Mouse (Mus musculus): ENCODE results near the gene Dagla. TPM values are rescaled to one million over a fixed set of nuclear protein-coding genes. Genes with fewer than 3 reads are reported as not detected.

Gene Dagla
- polyA plus RNA-seq, 1 experiment: not detected

GRCm38 (mm10) chr19:10278669-10279324 is 25.9 kb downstream of the Dagla start:
- peaks cover 58% of the 10 kb centered on the region for H3K4me1 ChIP-seq (ENCODE audit: control insufficient read depth, insufficient read depth, low read length)
- H3K27ac ChIP-seq (ENCODE audit: insufficient read depth, low read depth, low read length): no peak overlapping the region
- whole genome bisulfite sequencing: 32% methylated on average over 6 of the region's 6 CpGs
- H3K4me3 ChIP-seq (ENCODE audit: insufficient read depth, low read depth, low read length): no peak overlapping the region
- TF ChIP-seq CTCF (IDR thresholded peaks at IDR 0.05; ENCODE audit: insufficient read depth, low read depth, low read length) (no peak), POLR2A (IDR thresholded peaks at IDR 0.05; ENCODE audit: insufficient read depth, low read depth, low read length) (no peak)

GRCm38 (mm10) chr19:10277759-10278158 is 26.9 kb downstream of the Dagla start:
- Histone ChIP-seq H3K4me3 (ENCODE audit: insufficient read depth, low read depth, low read length) (no peak overlapping the region), H3K27ac (ENCODE audit: insufficient read depth, low read depth, low read length) (no peak overlapping the region), H3K4me1 (ENCODE audit: control insufficient read depth, insufficient read depth, low read length) (peaks cover 68% of the 10 kb centered on the region)
- TF ChIP-seq POLR2A (IDR thresholded peaks at IDR 0.05; ENCODE audit: insufficient read depth, low read depth, low read length) (no peak), CTCF (IDR thresholded peaks at IDR 0.05; ENCODE audit: insufficient read depth, low read depth, low read length) (no peak)
- WGBS: 48% methylated on average over 5 of the region's 5 CpGs

DNA sequence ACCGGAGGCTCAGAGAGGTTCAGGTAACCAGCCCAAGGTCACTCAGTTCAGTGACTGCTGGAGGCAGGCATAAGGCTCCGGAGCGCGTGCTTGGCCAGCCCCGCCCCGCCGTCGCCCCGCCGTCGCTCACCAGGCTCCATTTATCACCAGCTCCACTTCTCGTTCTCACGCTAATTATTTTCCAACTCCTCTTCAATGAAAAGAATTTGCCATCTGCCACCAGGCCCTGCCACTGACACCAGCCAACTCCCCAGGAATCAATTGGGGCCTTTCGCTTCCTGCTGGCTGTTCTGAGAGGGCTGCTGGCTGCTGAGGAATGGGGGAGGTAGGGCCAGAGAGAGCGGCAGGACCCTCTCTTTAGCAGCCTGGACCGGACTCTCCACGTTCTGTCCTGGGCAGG is 27.3 kb downstream of the Dagla start:
- 25% methylated on average over 17 of the region's 17 CpGs for WGBS
- H3K27ac ChIP-seq (ENCODE audit: insufficient read depth, low read depth, low read length): no peak overlapping the region
- peaks cover 70% of the 10 kb centered on the region for H3K4me1 ChIP-seq (ENCODE audit: control insufficient read depth, insufficient read depth, low read length)
- H3K4me3 ChIP-seq (ENCODE audit: insufficient read depth, low read depth, low read length): no peak overlapping the region
- TF ChIP-seq CTCF (IDR thresholded peaks at IDR 0.05; ENCODE audit: insufficient read depth, low read depth, low read length) (no peak), POLR2A (IDR thresholded peaks at IDR 0.05; ENCODE audit: insufficient read depth, low read depth, low read length) (no peak)

- 85% methylated on average over 12 of the region's 12 CpGs for WGBS
- TF ChIP-seq POLR2A (IDR thresholded peaks at IDR 0.05; ENCODE audit: insufficient read depth, low read depth, low read length) (no peak), CTCF (IDR thresholded peaks at IDR 0.05; ENCODE audit: insufficient read depth, low read depth, low read length) (no peak)
- H3K4me3 ChIP-seq (ENCODE audit: insufficient read depth, low read depth, low read length): no peak overlapping the region
- H3K27ac ChIP-seq (ENCODE audit: insufficient read depth, low read depth, low read length): no peak overlapping the region
- peaks cover 69% of the 10 kb centered on the region for H3K4me1 ChIP-seq (ENCODE audit: control insufficient read depth, insufficient read depth, low read length)
Measured at GRCm38 (mm10) chr19:10276483-10277144, 28.1 kb downstream of the Dagla start.

GRCm38 (mm10) chr19:10274056-10274455 is 30.6 kb downstream of the Dagla start:
- TF ChIP-seq CTCF (IDR thresholded peaks at IDR 0.05; ENCODE audit: insufficient read depth, low read depth, low read length) (no peak), POLR2A (IDR thresholded peaks at IDR 0.05; ENCODE audit: insufficient read depth, low read depth, low read length) (no peak)
- WGBS: 56% methylated on average over 5 of the region's 5 CpGs
- no peak overlapping the region for H3K27ac ChIP-seq (ENCODE audit: insufficient read depth, low read depth, low read length)

GRCm38 (mm10) chr19:10272746-10273145 is 31.9 kb downstream of the Dagla start:
- H3K4me3 ChIP-seq (ENCODE audit: insufficient read depth, low read depth, low read length): peak overlapping the region; percentile 21
- H3K27ac ChIP-seq (ENCODE audit: insufficient read depth, low read depth, low read length): peak overlapping the region; percentile 69
- TF ChIP-seq POLR2A (IDR thresholded peaks at IDR 0.05; ENCODE audit: insufficient read depth, low read depth, low read length) (no peak), CTCF (IDR thresholded peaks at IDR 0.05; ENCODE audit: insufficient read depth, low read depth, low read length) (no peak)
- WGBS: 24% methylated on average over 11 of the region's 11 CpGs
- H3K4me1 ChIP-seq (ENCODE audit: control insufficient read depth, insufficient read depth, low read length): peaks cover 41% of the 10 kb centered on the region

More at GRCm38 (mm10) chr19:10274056-10274455, 30.6 kb downstream of the Dagla start:
- Histone ChIP-seq H3K4me3 (ENCODE audit: insufficient read depth, low read depth, low read length) (no peak overlapping the region), H3K4me1 (ENCODE audit: control insufficient read depth, insufficient read depth, low read length) (peaks cover 54% of the 10 kb centered on the region)

DNA sequence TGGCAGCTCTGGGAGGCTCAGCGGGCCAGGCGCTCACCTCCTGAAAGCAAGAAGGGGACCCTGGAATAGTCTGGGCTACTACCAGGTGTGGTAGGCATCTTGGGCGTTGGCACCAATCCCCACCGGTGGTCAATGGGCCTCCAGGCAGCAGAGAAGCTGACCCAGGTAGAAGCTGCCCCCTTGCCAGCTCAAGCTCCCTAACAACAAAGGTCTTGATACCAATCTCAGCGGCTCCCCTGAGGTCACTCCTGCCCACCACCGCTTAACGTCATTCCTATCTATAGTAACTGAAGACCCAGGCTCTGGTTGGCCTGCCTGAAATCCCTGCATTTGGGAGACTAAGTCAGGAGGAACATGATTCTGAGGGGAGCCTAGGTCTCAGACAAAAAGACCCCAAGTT is 33.1 kb downstream of the Dagla start:
- Histone ChIP-seq H3K4me3 (ENCODE audit: insufficient read depth, low read depth, low read length) (no peak overlapping the region), H3K4me1 (ENCODE audit: control insufficient read depth, insufficient read depth, low read length) (peaks cover 40% of the 10 kb centered on the region), H3K27ac (ENCODE audit: insufficient read depth, low read depth, low read length) (no peak overlapping the region)
- TF ChIP-seq CTCF (IDR thresholded peaks at IDR 0.05; ENCODE audit: insufficient read depth, low read depth, low read length): no peak
- TF ChIP-seq POLR2A (IDR thresholded peaks at IDR 0.05; ENCODE audit: insufficient read depth, low read depth, low read length): no peak
- WGBS: 90% methylated on average over 7 of the region's 7 CpGs

- Histone ChIP-seq H3K27ac (ENCODE audit: insufficient read depth, low read depth, low read length) (no peak overlapping the region), H3K4me3 (ENCODE audit: insufficient read depth, low read depth, low read length) (no peak overlapping the region), H3K4me1 (ENCODE audit: control insufficient read depth, insufficient read depth, low read length) (peaks cover 38% of the 10 kb centered on the region)
- TF ChIP-seq CTCF (IDR thresholded peaks at IDR 0.05; ENCODE audit: insufficient read depth, low read depth, low read length): no peak
- no peak for TF ChIP-seq POLR2A (IDR thresholded peaks at IDR 0.05; ENCODE audit: insufficient read depth, low read depth, low read length)
- WGBS: 84% methylated on average over 5 of the region's 5 CpGs
Measured at GRCm38 (mm10) chr19:10270356-10270755, 34.3 kb downstream of the Dagla start.

DNA sequence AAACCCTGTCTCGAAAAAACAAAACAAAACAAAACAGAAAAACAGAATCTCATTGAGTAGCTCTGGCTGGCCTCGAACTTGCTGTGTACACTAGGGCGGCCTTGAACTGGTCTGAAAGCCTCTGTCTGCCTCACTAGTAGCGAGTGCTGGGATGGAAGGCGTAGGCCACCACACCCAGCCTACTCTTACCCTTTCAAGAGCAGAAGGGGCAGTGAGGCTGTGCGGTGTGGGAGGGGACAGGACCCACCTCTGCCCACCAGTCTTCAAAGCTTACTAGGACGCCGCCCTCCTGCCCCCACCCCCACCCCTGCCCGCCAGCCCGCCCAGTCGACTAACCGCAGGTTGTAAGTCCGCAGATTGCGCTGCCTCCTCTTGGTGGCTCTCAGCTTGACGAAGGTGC is 35.8 kb downstream of the Dagla start:
- no peak overlapping the region for H3K27ac ChIP-seq (ENCODE audit: insufficient read depth, low read depth, low read length)
- TF ChIP-seq POLR2A (IDR thresholded peaks at IDR 0.05; ENCODE audit: insufficient read depth, low read depth, low read length) (no peak), CTCF (IDR thresholded peaks at IDR 0.05; ENCODE audit: insufficient read depth, low read depth, low read length) (no peak)
- H3K4me3 ChIP-seq (ENCODE audit: insufficient read depth, low read depth, low read length): no peak overlapping the region
- peaks cover 38% of the 10 kb centered on the region for H3K4me1 ChIP-seq (ENCODE audit: control insufficient read depth, insufficient read depth, low read length)
- WGBS: 89% methylated on average over 15 of the region's 15 CpGs

Measured in olfactory bulb, adult 2 months (tissue).